Mouse (Mus musculus) layer of hippocampus, postnatal 25 days (tissue): Measurements from ENCODE around the gene Tbc1d23. TPM values are rescaled to one million over a fixed set of nuclear protein-coding genes. Genes with fewer than 3 reads are reported as not detected.
A peak's percentile ranks its signal among the peaks of the same experiment; 100 is the strongest.

ENCODE experiments used
- DNase-seq, 2 experiments: peaks; one replicate each; pipeline ENCODE4 v3.0.0; 2022; ENCODE audit warnings: mixed read lengths in 2 of 2, low spot score in 1 of 2; ENCODE audit errors: extremely low spot score in 1 of 2
- total RNA-seq, 2 experiments: library from RNA; stranded (reverse); gene quantifications; 2 replicates each; pipeline ENCODE4 v1.2.3; 2021

The Tbc1d23 gene
- total RNA-seq, 2 experiments from 2014 or later, result 37.6 to 42.0 TPM

GRCm38 (mm10) chr16:57166611-57167513 is 64.4 kb downstream of the Tbc1d23 start, which contains the start of gene Nit2:
TSS of gene Nit2 (minus strand) at chr16:57167341.
- peak; percentile 87 to 90 for DNase-seq

- DNase-seq, result no peak
Measured at GRCm38 (mm10) chr16:57166086-57166485, 65.2 kb downstream of the Tbc1d23 start.

GRCm38 (mm10) chr16:57165157-57165556 is 66.1 kb downstream of the Tbc1d23 start:
- no peak for DNase-seq

GRCm38 (mm10) chr16:57163694-57164093 is 67.6 kb downstream of the Tbc1d23 start:
- DNase-seq, result no peak

- no peak for DNase-seq
Measured at GRCm38 (mm10) chr16:57162841-57163240, 68.5 kb downstream of the Tbc1d23 start.

GRCm38 (mm10) chr16:57159835-57160234 is 71.5 kb downstream of the Tbc1d23 start:
- DNase-seq, result no peak

- DNase-seq, result no peak
Measured at GRCm38 (mm10) chr16:57157728-57158127, 73.6 kb downstream of the Tbc1d23 start.

GRCm38 (mm10) chr16:57157076-57157475 is 74.2 kb downstream of the Tbc1d23 start:
- DNase-seq, result no peak

- no peak for DNase-seq
Measured at GRCm38 (mm10) chr16:57155899-57156298, 75.4 kb downstream of the Tbc1d23 start.

GRCm38 (mm10) chr16:57151437-57151836 is 79.9 kb downstream of the Tbc1d23 start:
- DNase-seq, result no peak

- DNase-seq, result no peak
Measured at GRCm38 (mm10) chr16:57144741-57145140, 86.6 kb downstream of the Tbc1d23 start.

- DNase-seq, result no peak
Measured at GRCm38 (mm10) chr16:57133611-57134010, 97.7 kb downstream of the Tbc1d23 start.

- DNase-seq, result no peak
Measured at GRCm38 (mm10) chr16:57132326-57132725, 99.0 kb downstream of the Tbc1d23 start.

- no peak for DNase-seq
Measured at GRCm38 (mm10) chr16:57131544-57131943, 99.8 kb downstream of the Tbc1d23 start.

- no peak for DNase-seq
Measured at GRCm38 (mm10) chr16:57130752-57131400, 100.4 kb downstream of the Tbc1d23 start.

- DNase-seq, result no peak
Measured at GRCm38 (mm10) chr16:57127825-57128224, 103.5 kb downstream of the Tbc1d23 start.

- DNase-seq, result no peak
Measured at GRCm38 (mm10) chr16:57126268-57126667, 105.0 kb downstream of the Tbc1d23 start.

GRCm38 (mm10) chr16:57122682-57123445 is 108.4 kb downstream of the Tbc1d23 start:
- no peak for DNase-seq

GRCm38 (mm10) chr16:57121816-57122415 is 109.4 kb downstream of the Tbc1d23 start:
- DNase-seq, result peak in 1 of 2 experiments; percentile 11
